Comparison of ENCODE assay signal across 8 mouse cellular contexts in genomic region chr13:108158465-108159240, GRCm38 (mm10). TPM values are rescaled to one million over a fixed set of nuclear protein-coding genes. Genes with fewer than 3 reads are reported as not detected.
DNase-seq lines count a peak whose midpoint lies in the region; ATAC-seq and TF ChIP-seq lines count a peak whose summit lies in the region.

Gene Ndufaf2 (minus strand): TSS chr13:108158623.
Gene Ercc8 (plus strand): TSS chr13:108158731.

- peak; percentile 97 for DNase-seq in ZHBTc4 (ENCODE audit: low read depth, low spot score)
- peak; percentile 97 for DNase-seq in gastrocnemius, adult 2 months
- DNase-seq in hindbrain, postnatal 0 days (ENCODE audit: low spot score), result peak; percentile 98
- peak; percentile 96 to 98 for DNase-seq in left cerebral cortex, adult 2 months (ENCODE audit: extremely low spot score in 1 of 2, low spot score in 2 of 2)
- DNase-seq in right cerebral cortex, adult 2 months (ENCODE audit: low spot score in 2 of 2), result peak; percentile 97
- DNase-seq in urinary bladder, postnatal 14 days (ENCODE audit: low spot score), result peak; percentile 96

- H3K27me3 ChIP-seq in hindbrain, postnatal 0 days (ENCODE audit: insufficient read depth, low read length), result no peaks in the 10 kb centered on the region

- H3K27ac ChIP-seq in gastrocnemius, adult 2 months, result peak within 1 kb of the TSS; percentile 84
- peak within 1 kb of the TSS; percentile 28; the same call in 1 of the 2 replicates for H3K27ac ChIP-seq in hindbrain, postnatal 0 days
- peak within 1 kb of the TSS; percentile 70 for H3K27ac ChIP-seq in left cerebral cortex, adult 2 months

- intact Hi-C loops in gastrocnemius, adult 2 months (cut with DNase I), result loop anchor here (5.0 to 10.0 kb wide), 3 partner anchors 264 to 1134 kb away; partner anchors contain the start of gene Kif2a
- intact Hi-C loops in left cerebral cortex, adult 2 months (cut with DNase I), result loop anchor here (10.0 kb wide), 1 partner anchor 394 kb away; no protein-coding TSS in a partner anchor

- H3K9ac ChIP-seq in hindbrain, postnatal 0 days (replicated peaks; ENCODE audit: low read length), result peak within 1 kb of the TSS; percentile 59

- ATAC-seq in common myeloid progenitor, adult 5-6 weeks (replicated peaks; ENCODE audit: low read depth, poor library complexity, severe bottlenecking), result peak; percentile 98
- ATAC-seq in hindbrain, postnatal 0 days, result peak; percentile 99
- ATAC-seq in megakaryocyte, adult 5-6 weeks (ENCODE audit: poor library complexity, severe bottlenecking), result peak; percentile 93

- under 1% methylated on average over 47 of the region's 47 CpGs for WGBS in hindbrain, postnatal 0 days

- no peaks in the 10 kb centered on the region; the same call in 1 of the 2 replicates for H3K36me3 ChIP-seq in hindbrain, postnatal 0 days (ENCODE audit: insufficient read depth, low read length)

- H3K4me2 ChIP-seq in hindbrain, postnatal 0 days (ENCODE audit: low read depth, low read length), result peak within 1 kb of the TSS; percentile 90

- peaks cover 6% of the 10 kb centered on the region; the same call in 1 of the 2 replicates for H3K4me1 ChIP-seq in hindbrain, postnatal 0 days (ENCODE audit: insufficient read depth, low read length)

- no peak for TF ChIP-seq CTCF in gastrocnemius, adult 2 months (IDR thresholded peaks at IDR 0.05)
- peak; percentile 46 for TF ChIP-seq CTCF in hindbrain, postnatal 0 days (IDR thresholded peaks at IDR 0.05; ENCODE audit: low read depth)
- TF ChIP-seq CTCF in left cerebral cortex, adult 2 months (IDR thresholded peaks at IDR 0.05), result no peak

- H3K4me3 ChIP-seq in gastrocnemius, adult 2 months, result peak within 1 kb of the TSS; percentile 76
- peak within 1 kb of the TSS; percentile 83 for H3K4me3 ChIP-seq in hindbrain, postnatal 0 days (ENCODE audit: low read length)
- peak within 1 kb of the TSS; percentile 73 for H3K4me3 ChIP-seq in left cerebral cortex, adult 2 months

- no peaks in the 10 kb centered on the region for H3K9me3 ChIP-seq in hindbrain, postnatal 0 days (ENCODE audit: low read length)

RNA-seq across cellular contexts. Expression of gene Ndufaf2, which starts in this region (rescaled TPM):
- total RNA-seq in common myeloid progenitor, adult 5-6 weeks (2017), result 56.9 and 98.3 TPM in 2 replicates
- total RNA-seq in gastrocnemius, adult 2 months (2021), result 10 to 100 TPM; 13.4 to 20.2 TPM
- 8.2 and 15.2 TPM in 2 replicates for total RNA-seq in hindbrain, postnatal 0 days (2014; rRNA removed)
- polyA plus RNA-seq in hindbrain, postnatal 0 days (2015; fragmentation: Nextera tagmentation; extraction: Ambion mirVana), result 74.9 and 81.4 TPM in 2 replicates
- total RNA-seq in left cerebral cortex, adult 2 months (2021), result 10 to 100 TPM; 21.1 to 27.2 TPM
- total RNA-seq in megakaryocyte, adult 5-6 weeks (2015), result 13.9 and 14.9 TPM in 2 replicates
- 21.3 and 23.1 TPM in 2 replicates for total RNA-seq in megakaryocyte, adult 5-6 weeks (2017)

RNA-seq across cellular contexts. Expression of gene Ercc8, which starts in this region (rescaled TPM):
- 13.0 and 19.3 TPM in 2 replicates for total RNA-seq in common myeloid progenitor, adult 5-6 weeks (2017)
- total RNA-seq in gastrocnemius, adult 2 months (2021), result 1 to 10 TPM; 5.4 to 6.0 TPM
- 28.1 and 32.9 TPM in 2 replicates for total RNA-seq in hindbrain, postnatal 0 days (2014; rRNA removed)
- polyA plus RNA-seq in hindbrain, postnatal 0 days (2015; fragmentation: Nextera tagmentation; extraction: Ambion mirVana), result 26.1 and 28.3 TPM in 2 replicates
- total RNA-seq in left cerebral cortex, adult 2 months (2021), result 10 to 100 TPM; 17.5 to 19.9 TPM
- 6.0 and 6.7 TPM in 2 replicates for total RNA-seq in megakaryocyte, adult 5-6 weeks (2015)
- 7.1 and 8.7 TPM in 2 replicates for total RNA-seq in megakaryocyte, adult 5-6 weeks (2017)

Comparison
In these comparisons a context has a peak if more than half of its experiments do, and no peak if none do; other contexts are left out.
1. Peak in every context shown above with its lines: DNase-seq, ATAC-seq, H3K4me3 ChIP-seq and H3K27ac ChIP-seq.
2. H3K27ac ChIP-seq: peak in every context shown above with its lines; median percentile 84 in gastrocnemius, adult 2 months; 70 in left cerebral cortex, adult 2 months; 28 in hindbrain, postnatal 0 days.